Mouse (Mus musculus): ENCODE data around the gene Slc35d1.

DNA sequence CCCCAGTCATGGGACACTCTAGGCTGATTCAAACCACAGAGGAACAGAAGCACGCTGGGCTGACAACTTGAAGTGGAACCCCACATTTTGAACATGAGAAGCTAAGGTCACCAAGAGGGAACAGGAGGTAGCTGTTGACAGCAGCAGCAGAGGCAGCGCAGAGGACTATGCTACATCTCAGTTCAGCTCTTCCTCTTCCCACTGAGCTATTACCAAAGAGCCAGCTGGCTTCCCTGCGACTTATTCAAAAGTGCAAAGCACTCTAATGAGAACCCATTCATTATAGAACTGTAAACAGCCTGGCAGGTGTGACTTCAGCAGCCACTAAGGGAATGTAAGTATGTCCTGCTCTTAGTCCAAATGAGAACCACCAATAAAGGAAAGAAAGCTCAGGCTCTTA is 35.4 kb downstream of the Slc35d1 start:
- TF ChIP-seq POLR2A (IDR thresholded peaks at IDR 0.05; ENCODE audit: extremely low read depth, insufficient read depth, low read length) (no peak), CTCF (IDR thresholded peaks at IDR 0.05; ENCODE audit: extremely low read depth, insufficient read depth, low read length) (no peak)
